Mouse (Mus musculus) gastrocnemius, adult 8-10 months (tissue): ENCODE results near the gene Chchd3. TPM values are rescaled to one million over a fixed set of nuclear protein-coding genes. Genes with fewer than 3 reads are reported as not detected.

Experiments used
- DNase-seq, 2 experiments: peaks; one replicate each; pipeline ENCODE4 v3.0.0; 2022; ENCODE audit warnings: low spot score in 2 of 2
- total RNA-seq, 4 experiments: library from RNA; stranded (reverse); gene quantifications; 2 replicates each; pipeline ENCODE4 v1.2.4; 2022

Gene Chchd3
- total RNA-seq, 4 experiments from 2014 or later, result 382 to 463 (median 439) TPM

DNA sequence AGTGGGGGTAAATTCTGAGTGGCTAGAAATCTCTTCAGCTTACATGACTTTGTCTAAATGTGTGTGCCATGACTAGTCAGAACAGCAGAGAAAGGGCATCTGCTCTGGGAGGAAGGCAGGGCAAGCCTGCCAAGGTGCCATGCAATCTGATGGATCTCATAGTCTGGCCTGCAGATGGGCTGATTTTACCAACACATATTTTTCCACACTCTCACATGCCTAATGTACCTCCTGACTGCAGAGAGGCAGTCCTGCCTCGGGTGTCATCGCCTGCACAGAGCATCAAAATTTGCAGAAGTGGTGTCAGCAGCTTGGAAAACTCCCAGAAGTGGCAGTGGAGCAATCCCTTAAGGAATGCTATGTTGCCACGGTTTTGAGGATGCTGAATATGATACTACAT is 55.5 kb downstream of the Chchd3 start:
- DNase-seq, result no peak

DNA sequence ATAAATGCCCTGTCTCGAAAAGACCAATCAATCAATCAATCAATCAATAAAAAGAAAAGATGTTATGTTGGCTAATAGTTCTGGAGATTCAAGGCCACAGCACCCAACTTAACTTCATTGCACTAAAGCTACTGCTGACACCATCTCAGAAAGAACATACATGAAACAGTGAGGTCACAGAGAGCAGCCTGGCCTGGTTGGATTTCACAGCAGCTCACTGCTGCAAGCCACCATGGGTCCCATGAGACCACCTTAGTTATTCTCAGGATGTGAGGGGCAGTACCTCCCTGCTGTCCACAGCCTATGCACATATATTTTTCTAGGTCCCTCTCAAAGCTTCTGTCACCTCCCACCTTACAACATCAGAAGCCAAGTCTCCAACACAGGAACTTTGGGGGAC is 57.1 kb downstream of the Chchd3 start:
- no peak for DNase-seq

DNA sequence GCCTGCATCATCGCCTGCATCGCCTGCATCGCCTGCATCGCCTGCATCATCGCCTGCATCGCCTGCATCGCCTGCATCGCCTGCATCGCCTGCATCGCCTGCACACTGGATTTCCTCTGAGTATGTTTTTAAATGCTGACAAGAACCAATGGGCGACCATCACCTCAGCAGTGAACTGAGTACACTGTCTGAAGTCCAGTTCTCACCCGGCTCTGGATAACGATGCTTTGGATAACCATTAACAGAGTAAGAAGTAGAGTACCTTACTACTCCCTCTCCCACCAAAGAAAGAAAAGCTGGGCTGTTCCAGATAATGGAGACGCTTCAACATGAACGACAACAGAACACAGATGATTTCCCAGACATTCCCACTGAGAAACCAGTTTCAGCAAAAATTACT is 58.8 kb downstream of the Chchd3 start:
- DNase-seq, result no peak

DNA sequence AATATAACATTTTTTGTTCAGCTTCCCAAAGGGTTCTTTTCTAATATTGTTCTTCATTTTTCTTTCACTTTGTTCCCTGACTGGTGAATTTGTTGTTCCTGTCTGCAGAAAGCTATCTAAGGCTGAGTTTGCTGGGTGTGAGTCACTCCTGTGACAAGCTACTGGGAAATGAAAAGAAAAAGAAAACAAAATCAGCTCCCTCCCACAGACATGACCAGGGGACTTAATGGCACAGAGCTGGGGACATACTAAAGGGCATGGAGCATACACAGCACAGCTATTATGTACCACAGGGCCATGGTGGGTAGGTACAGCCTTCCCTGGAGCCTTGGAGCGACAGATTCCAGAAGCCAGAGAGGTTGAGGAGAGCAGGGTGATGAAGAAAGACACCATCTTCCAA is 63.5 kb downstream of the Chchd3 start:
- DNase-seq, result no peak

DNA sequence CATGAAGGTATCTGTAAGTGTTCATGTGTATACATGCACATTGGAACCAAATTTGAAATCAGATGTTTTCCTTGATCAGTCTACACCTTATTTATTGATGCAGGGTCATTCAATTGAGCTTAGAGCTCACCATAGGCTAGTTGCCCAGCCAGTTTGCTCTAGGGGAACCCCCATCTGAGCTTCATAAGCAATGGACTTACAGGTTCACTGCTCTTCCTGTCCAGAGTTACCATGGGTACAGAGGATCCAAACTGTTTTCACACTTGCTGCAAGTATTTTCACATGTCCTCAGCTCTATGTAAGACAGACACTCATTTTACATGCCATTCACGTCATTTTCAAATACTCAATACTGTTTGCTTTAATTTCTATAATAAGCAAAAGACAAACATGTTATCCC is 66.2 kb downstream of the Chchd3 start:
- no peak for DNase-seq

DNA sequence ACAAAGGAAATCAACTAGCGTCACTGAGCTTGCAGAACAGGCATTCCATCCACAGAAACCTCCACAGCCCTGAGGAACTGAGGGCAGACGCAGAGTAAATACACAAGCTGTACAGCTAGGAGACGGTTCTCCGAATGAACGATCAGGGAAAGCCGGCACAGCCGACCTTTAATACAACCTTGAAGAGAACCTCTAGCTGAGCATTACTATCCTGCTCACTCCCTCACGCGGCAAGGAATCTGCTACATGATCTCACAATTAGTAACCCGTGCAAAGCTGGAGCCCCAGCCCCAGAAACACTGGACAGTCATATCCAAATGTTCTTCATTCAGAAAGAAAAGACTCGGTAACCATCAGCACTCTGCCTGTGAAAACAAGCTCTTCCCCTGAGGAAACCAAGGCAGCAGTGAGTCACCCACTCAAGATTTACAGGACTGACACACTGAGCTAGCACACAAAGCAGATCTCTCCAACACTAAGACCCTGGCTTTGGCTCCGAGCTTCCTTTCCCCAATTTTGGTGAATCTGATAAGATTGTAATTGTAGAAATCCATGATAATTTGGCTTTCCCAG is 69.9 kb downstream of the Chchd3 start:
- no peak for DNase-seq

DNA sequence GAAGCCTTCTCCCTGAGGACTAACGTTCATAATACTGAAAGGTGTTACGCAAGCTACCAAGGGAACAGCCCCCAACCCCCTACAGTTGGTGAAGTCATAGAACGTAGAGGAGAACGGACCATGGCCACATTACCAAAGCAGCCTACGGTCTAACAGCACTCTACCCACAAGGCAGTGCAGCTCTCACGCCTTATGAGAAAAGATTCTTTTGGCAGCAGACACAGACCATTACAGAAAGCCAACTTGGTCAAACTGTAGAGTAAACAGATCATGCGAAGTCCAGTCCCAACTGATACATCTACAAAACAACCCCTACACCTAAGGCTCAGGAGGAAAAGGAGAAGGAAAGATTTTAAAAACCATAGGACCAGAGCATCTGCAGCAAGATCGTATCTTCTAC is 71.5 kb downstream of the Chchd3 start:
- DNase-seq, result no peak

DNA sequence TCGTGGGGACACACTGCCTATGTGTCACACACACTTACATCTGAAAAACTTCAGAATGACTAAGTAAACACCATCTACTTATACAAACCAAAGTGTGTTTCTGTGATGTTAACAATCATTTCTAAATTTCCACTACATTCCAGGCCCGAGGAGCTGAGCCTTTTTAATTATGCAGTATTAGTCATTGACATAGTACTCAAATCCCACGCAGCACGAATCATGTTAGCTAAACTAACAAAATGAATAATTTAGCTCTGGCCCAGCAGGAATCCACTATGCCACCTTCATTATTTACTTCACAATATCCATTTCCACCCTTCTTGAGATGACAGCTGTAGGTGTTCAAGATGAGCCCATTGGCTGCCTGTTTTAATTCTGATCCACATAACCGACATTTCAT is 76.2 kb downstream of the Chchd3 start:
- DNase-seq, result no peak

DNA sequence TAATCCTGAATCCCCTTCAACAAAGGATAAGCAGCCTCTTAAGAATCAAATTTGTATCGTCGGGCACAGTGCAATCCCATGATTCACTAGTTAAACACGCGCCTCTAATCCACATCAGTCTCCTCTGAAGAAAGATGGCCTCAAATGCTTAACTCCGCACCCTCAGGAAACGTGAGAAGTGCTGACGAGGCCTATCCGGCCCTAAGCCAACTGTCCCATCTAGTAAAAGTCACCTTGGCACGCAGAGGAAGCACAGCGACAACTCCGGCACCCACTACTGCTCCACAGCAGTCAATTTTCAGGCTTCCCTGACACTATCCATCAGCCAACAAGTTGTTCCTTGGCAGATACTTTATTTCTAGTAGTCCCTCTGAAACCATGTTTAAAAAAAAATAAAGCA is 78.8 kb downstream of the Chchd3 start:
- DNase-seq, result peak; percentile 18 to 22

DNA sequence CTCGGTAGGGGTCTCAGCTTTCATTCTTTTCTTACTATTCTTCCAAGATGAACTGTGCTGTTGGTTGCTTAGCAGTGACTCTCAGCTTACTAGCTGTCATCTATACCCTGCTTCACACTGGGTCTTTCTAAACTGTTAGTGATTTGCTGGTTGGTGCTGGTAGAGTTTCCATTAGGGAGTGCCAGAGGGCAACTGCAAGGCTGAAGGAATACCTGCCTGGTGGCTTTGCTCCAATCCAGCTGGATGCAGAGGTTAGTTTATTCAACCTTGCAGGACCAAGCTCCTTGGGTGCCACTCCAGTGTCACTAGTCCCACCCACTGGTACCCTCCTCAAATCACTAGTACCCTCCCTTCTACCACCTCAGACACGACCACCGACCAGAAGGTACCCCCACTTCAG is 81.2 kb downstream of the Chchd3 start:
- DNase-seq, result no peak

DNA sequence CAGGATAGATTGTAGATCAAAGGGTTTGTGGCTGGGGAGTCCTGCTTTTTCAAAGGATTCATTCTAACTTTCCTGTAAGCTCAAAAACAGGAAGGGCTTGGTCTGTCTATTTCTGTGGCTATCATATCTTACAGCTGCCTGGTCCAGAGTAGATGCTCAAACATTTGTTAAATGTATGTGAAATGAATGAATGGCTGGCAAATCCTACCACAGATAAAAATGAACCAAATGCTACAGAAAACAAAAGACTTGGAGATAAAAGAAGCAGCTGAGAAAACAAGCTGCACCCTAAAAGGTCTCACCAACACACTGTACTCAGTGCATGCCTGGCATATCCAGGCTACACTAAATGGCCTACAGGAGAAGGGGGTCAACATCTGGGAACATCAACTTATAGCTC is 88.1 kb downstream of the Chchd3 start:
- no peak for DNase-seq

DNA sequence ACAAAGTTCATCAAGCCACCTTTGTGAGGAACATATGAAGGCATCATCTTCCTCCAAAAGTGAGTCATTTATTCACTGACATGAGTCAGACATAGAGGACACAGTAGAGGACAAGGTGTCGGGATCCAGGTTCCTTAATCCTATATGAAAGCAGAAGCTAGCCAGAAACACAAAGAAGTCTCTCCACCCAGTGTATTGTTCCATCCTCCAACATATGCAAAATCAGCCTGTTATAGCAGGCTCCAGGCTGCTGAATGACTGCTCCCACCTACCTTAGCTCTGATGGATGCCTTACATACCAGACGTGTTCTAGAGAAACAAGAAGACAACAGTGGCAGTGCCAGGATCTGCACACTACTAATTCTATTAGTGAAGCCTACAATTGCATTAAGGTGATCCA is 91.1 kb downstream of the Chchd3 start:
- DNase-seq, result no peak

DNA sequence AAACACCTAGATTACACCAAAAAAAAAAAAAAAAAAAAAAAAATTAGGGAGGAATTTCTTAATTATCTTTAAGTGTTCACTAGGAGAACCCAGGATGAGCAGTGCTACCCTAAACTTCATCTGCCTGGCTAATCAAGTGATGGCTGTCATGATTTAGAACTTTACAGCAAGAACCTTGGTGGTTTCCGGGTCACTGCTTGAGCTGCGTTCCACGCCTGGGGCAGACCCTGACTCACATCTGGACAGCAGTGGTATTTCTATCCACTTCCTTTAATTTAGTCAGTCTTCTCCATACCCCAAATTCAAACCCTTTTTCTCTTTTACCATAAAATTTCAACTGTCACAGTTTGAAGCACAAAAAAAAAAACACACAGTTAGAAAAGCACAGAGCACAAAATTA is 98.0 kb downstream of the Chchd3 start:
- DNase-seq, result no peak

DNA sequence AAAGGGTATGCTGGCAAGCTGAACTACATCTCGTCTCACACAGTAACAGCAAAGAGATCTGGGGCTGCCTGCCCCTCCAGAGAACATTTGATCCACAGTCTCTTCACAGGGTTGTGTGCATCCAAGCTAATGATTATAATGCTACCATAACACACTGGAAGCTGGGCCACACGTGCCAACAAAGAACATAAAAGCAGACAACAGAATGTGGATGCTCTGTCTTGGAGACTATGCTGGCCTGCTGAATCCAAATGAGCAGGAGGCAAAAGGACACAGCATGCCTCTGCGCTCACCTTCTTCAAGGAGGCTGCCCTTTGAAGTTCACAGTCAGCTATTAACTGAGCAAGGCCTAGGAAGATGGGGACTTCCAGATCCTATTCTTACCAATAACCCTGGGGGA is 98.6 kb downstream of the Chchd3 start:
- no peak for DNase-seq

DNA sequence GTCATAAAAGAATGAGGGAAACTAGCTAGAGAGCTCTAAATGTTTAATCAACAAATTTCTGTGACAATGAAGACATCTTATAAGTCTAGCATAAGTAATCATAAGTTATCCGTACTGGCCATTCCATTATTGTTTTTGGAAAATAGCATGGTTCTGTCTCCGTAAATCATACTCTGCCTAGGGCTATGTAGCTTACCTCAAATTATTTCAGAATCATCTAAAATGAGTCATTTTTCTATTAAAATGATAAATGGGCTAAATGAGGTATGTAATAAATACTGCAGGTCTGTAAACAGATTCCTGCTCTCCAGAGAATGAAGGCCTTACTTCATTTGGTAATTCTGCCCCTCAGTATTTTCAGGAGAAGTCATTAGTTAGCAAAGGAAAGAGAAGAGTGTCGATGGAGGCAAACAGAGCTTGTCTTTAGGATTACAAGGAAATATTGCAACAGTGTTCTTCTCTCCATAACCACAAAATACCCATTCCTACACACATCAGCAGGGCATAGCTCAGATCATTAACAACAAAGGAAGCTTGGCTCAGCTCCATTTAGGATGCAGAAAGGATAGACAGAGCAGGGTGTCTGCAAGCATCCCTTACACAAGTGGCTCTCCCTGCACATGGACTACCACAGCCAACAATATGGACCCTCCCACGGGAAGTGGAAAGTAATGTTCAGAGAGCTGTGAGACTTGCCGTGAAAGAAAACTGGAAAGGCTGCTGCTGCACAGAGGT is 100.1 kb downstream of the Chchd3 start:
- no peak for DNase-seq

DNA sequence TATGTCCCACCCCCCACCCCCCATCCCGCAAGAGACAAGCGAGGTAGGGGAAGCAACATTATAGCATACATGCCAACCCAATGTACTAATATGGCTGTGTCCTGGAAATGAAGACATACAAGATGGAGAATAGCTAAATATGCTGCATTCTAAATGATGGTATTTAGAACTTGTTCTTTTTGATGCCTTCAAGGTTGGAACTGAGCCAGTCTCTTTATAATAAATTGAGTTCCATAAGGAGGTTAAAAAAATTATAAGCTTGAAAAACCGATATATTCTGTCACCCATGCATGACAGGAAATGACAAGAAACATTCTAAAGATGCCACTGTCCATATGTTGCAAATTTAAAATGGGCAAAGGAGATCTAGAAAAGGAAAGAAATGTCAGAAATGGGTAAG is 104.6 kb downstream of the Chchd3 start:
- no peak for DNase-seq

DNA sequence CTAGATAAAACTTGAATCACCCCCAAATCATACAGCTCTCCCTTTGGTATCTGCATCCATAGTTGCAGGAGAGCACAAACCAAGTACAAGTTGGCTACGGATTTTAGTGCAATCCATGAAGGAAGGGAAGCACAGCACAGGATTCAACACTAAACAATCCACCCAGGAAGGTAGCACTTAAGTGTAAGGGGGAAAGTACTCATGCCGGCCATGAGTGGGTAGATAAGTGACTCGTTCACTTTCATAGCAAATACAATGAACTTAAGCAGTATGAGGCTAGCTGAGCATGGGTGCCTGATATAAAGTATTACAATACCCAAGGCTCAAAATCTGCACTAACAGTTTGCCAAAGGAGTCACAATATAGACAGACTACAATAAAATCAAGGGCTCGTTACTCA is 109.1 kb downstream of the Chchd3 start:
- DNase-seq, result no peak

DNA sequence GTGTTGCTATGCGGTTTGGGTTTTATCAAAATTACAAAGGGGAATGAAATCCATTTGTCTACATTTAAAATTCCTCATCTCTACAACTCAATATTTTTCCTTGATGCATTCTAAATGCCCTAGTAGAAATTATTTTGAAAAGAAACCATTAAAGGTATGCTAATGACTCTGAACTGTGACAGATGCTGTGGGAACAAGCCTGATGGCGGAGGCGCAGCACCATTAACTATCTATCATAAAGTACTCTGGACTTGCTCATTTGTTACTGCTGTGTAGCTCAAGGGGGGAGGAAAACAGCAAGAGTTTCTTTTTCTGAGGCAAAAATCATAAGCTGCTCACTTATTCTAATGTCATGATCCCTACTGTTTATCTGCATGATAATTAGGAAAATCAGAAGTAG is 110.4 kb downstream of the Chchd3 start:
- DNase-seq, result no peak

DNA sequence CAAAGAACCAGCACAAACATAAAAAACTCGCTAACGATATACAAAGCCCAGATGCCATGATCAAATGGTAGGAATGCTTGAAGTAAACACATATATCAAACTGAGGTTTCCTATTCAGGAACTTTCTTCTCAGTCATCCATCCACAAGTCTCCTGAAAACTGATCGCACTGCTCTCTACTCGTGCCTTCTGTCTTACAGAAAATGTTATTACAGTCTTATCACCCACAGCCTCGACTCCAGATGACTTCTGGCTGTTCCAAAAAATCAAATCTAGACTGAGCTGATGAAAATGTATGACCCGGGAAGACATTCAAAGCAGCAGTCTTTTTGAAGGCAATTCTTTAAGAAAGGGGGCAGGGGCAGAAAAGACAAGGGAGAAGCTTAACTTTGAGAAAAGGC is 112.8 kb downstream of the Chchd3 start:
- no peak for DNase-seq

DNA sequence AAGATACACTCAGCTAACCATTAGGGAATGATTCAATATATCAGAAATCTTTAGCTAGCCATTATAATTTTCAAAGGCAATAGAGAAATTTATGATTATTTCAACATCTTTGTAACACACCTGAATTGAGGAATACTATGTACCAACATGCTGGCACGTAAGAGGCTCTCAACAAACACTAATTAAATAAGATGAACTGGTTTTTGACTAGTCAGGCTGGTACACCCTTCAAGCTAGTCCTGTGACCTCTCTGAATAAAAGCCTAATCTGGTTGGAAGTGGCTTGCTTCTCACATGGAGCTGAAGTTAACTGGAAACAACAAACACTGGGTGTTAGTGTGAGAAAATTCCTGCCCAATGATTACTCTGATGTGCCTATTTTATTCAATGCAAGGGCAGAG is 115.1 kb downstream of the Chchd3 start:
- DNase-seq, result no peak

DNA sequence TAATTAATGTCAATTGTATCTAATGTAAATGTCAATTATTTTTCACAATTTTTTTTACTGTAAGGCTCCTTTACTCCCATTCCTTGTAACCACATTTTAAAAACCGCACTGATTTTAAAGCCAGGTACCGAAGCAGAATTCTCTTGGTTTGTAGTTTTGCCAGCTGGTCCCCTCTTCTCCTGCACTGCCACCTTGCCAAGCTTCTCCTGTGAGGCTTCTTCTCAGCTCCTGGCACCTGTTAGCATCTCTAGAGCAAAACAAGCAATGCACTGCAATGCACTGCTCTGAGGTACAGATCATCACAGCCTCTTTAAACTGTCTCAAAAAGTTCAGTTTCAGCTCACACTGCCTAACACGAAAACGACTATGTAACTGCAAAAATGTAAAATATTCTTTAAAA is 116.4 kb downstream of the Chchd3 start:
- no peak for DNase-seq

DNA sequence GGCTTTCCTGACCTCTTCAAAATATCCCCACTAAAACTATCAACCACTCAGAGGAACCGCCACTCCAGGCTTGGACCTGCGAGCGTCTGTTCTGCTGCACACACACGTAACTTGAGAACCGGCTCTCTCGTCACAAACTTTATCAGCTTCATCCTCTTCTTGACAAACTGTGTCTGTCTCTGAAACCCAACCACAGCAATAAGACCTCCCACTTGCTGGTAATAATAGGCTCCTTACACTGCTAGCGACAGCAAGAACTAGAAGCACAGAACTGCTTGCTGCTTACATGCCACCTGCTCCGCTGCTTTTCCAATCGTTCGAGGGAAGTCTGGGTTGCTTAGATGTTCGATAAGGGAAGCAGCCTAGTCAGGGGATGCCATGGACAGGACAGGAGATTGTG is 119.8 kb downstream of the Chchd3 start:
- DNase-seq, result no peak

DNA sequence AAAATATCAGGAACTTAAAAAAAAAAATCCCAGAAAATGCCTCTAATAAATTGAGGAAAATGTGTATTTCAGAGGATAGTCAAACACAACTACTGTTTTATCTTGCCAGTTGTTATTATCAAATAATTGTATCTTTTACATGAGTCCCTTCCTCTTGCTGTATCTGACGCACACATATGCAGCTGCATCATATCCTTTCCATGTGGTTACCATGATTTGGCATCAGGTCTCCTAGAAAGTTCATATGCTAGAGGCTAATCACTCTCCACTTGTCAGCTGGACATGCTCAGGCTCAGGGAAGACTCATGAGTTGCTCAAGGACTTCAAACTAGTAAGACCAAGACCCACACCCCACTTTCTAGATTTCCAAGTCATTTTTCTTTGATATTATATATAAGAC is 122.4 kb downstream of the Chchd3 start:
- DNase-seq, result no peak

DNA sequence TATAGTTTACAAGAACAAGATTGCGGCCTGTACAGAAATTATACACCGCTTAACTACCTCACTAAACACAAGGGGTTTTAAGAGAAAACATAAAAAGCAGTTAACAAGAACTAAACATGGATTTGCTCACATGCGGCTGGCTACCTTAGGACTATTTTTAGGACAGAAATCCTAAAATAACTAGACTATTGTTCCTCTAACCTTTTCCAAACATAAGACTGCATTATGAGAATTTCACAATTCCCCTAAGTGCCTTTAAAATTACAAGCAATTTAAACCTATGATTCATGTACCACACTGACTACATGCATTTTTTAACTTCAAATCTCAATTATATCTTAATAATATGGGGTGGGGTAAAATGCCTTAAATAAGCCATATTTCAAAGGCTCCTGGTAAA is 123.3 kb downstream of the Chchd3 start:
- no peak for DNase-seq
